ENCODE assay signal across 8 mouse cellular contexts in the genomic region with DNA sequence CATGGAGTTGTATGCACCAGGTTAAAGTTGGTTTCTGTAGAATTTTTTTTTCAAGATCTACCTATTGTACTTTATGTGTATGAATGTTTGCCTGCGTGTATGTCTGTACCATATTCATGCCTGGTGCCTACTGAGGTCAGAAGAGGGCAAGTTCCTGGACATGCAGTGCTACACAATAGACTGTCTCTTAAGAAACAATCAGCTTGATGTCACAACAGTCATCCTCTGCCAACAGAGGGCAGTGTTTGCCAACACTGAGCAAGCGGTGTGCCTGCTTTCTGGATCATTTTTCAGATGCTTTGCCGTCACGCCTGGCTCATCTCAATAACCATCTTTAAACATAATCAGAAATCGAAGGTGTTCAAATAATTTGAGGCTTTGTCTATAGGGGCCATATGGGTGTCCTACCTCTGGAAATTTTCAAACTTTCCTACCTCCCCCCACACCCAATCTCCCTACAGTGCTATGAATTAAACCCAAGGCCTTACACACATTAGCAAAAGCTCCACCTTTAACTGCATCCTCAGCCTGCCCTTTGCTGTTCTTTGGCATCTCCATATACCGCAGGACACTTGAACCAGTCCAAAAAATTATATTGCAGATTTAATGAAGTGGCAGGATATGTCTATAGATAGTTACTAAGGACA. TPM values are rescaled to one million over a fixed set of nuclear protein-coding genes. Genes with fewer than 3 reads are reported as not detected.
DNase-seq lines count a peak whose midpoint lies in the region; ATAC-seq and TF ChIP-seq lines count a peak whose summit lies in the region.

No protein-coding gene starts in this region.

- no peak overlapping the region for H3K9ac ChIP-seq in forebrain, embryonic 12.5 days
- no peak overlapping the region for H3K9ac ChIP-seq in lung, embryonic 14.5 days

- H3K27ac ChIP-seq in forebrain, embryonic 12.5 days = 0 out of 2 replicates have a peak overlapping the region, but pooled peaks have one; percentile 19
- H3K27ac ChIP-seq in lung, embryonic 14.5 days (ENCODE audit: low read depth) = no peak overlapping the region

- H3K4me3 ChIP-seq in forebrain, embryonic 12.5 days (replicated peaks) = no peak overlapping the region
- H3K4me3 ChIP-seq in lung, embryonic 14.5 days (ENCODE audit: low read depth, low read length) = no peak overlapping the region

- ATAC-seq in forebrain, embryonic 12.5 days (ENCODE audit: low FRiP score) = peak; percentile 55
- peak; percentile 78 to 86 for ATAC-seq in hematopoietic stem cell, adult 5-6 weeks (replicated peaks in 1 of 2; ENCODE audit: insufficient read depth in 1 of 2, low FRiP score in 2 of 2, low TSS enrichment in 1 of 2, low read depth in 1 of 2, poor library complexity in 2 of 2, severe bottlenecking in 2 of 2)
- no peak for ATAC-seq in lung, embryonic 14.5 days (ENCODE audit: insufficient read depth)

- peak; percentile 88 for DNase-seq in ES-CJ7 (ENCODE audit: low read depth, low spot score)
- peak; percentile 22 for DNase-seq in brain, embryonic 18.5 days (ENCODE audit: low read depth, low spot score)
- peak; percentile 50 to 85 for DNase-seq in layer of hippocampus, adult 18-20 months (ENCODE audit: low spot score in 2 of 2)
- DNase-seq in lung, embryonic 14.5 days = peak; percentile 83
- peak; percentile 34 for DNase-seq in ovary, postnatal 14 days (ENCODE audit: low spot score)
- peak; percentile 68 for DNase-seq in thymus, postnatal 25 days

- no peaks in the 10 kb centered on the region for H3K9me3 ChIP-seq in forebrain, embryonic 12.5 days
- no peaks in the 10 kb centered on the region for H3K9me3 ChIP-seq in lung, embryonic 14.5 days (ENCODE audit: low read depth, low read length)

- no peak overlapping the region for H3K4me2 ChIP-seq in forebrain, embryonic 12.5 days
- no peak overlapping the region for H3K4me2 ChIP-seq in lung, embryonic 14.5 days

- TF ChIP-seq CTCF in lung, embryonic 14.5 days (IDR thresholded peaks at IDR 0.05; ENCODE audit: low read depth) = peak; percentile 78

- H3K36me3 ChIP-seq in forebrain, embryonic 12.5 days (replicated peaks) = peaks cover 23% of the 10 kb centered on the region
- H3K36me3 ChIP-seq in lung, embryonic 14.5 days (ENCODE audit: insufficient read depth) = peaks cover 28% of the 10 kb centered on the region

- H3K4me1 ChIP-seq in forebrain, embryonic 12.5 days = peaks cover 4% of the 10 kb centered on the region
- no peaks in the 10 kb centered on the region for H3K4me1 ChIP-seq in lung, embryonic 14.5 days (ENCODE audit: insufficient read depth)

- 58% methylated on average over 6 of the region's 6 CpGs for WGBS in forebrain, embryonic 12.5 days
- 51% methylated on average over 6 of the region's 6 CpGs for WGBS in lung, embryonic 14.5 days

- H3K27me3 ChIP-seq in forebrain, embryonic 12.5 days = no peaks in the 10 kb centered on the region
- no peaks in the 10 kb centered on the region for H3K27me3 ChIP-seq in lung, embryonic 14.5 days (ENCODE audit: insufficient read depth, low read length)

RNA-seq across cellular contexts. Expression of a gene that starts 25.0 kb away (rescaled TPM):
- 4.9 and 6.4 TPM in 2 replicates for polyA plus RNA-seq in forebrain, embryonic 12.5 days (2016; fragmentation: Nextera tagmentation; extraction: Ambion mirVana)
- total RNA-seq in hematopoietic stem cell, adult 5-6 weeks (2017) = 0.35 and 0.88 TPM in 2 replicates
- total RNA-seq in layer of hippocampus, adult 18-20 months (2021) = under 1 TPM; 0.72 to 0.89 TPM
- polyA plus RNA-seq in lung, embryonic 14.5 days (2014; fragmentation: Nextera tagmentation; extraction: Ambion mirVana) = 1.8 and 2.2 TPM in 2 replicates

RNA-seq across cellular contexts. Expression of a gene that starts 27.4 kb away (rescaled TPM):
- polyA plus RNA-seq in forebrain, embryonic 12.5 days (2016; fragmentation: Nextera tagmentation; extraction: Ambion mirVana) = 129 and 137 TPM in 2 replicates
- total RNA-seq in hematopoietic stem cell, adult 5-6 weeks (2017) = 255 and 303 TPM in 2 replicates
- 100 to 1,000 TPM; 158 to 166 TPM for total RNA-seq in layer of hippocampus, adult 18-20 months (2021)
- polyA plus RNA-seq in lung, embryonic 14.5 days (2014; fragmentation: Nextera tagmentation; extraction: Ambion mirVana) = 64.9 and 66.1 TPM in 2 replicates

Comparison
In these comparisons a context has a peak if more than half of its experiments do, and no peak if none do; other contexts are left out.
1. DNase-seq: peak in every context shown above with its lines; median percentile 88 in ES-CJ7; 83 in lung, embryonic 14.5 days; 68 in thymus, postnatal 25 days; 68 in layer of hippocampus, adult 18-20 months; 34 in ovary, postnatal 14 days; 22 in brain, embryonic 18.5 days.